7 mouse cellular contexts compared by ENCODE assay signal in the genomic region with DNA sequence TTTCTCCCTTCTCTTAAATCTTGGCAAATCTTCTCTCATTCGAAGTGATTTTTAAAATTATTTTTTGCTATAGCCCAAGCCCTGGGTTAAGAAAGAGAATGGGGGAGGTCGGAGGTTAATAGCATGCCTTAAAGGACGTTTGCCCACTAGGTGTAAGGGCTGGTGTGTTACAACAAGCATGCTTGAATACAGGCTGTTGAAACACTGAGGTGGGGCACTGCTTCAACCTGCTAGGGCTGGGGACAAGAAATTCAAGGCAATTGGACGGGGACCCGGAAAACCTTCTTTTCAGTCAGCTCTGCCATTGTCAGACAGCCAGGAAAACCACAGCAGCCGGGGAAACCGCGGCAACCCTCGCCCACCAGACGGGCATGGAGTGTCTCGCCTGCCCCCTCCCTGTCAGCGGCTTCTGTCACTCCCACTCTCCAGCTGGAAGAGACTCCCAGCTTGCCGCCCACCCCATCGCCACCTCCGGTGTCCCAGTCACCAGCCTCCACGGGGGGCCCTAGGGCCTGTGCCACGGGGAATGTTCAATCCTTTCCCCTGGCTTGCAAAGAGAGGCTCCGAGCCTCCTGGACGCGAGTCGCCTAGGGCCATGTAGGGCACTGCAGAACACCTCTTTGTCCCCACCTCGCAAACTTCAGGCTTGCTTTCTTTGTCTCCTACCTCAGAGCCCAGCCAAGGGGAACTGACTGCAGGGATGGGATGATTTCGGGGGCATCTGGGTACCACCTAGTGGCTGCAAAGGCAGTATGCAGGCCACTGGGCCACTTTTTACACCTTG. TPM values are rescaled to one million over a fixed set of nuclear protein-coding genes. Genes with fewer than 3 reads are reported as not detected.
DNase-seq lines count a peak whose midpoint lies in the region; ATAC-seq and TF ChIP-seq lines count a peak whose summit lies in the region.

No protein-coding gene starts in this region.

- H3K4me2 ChIP-seq in forebrain, embryonic 11.5 days (ENCODE audit: low read depth, low read length, severe bottlenecking), result peak overlapping the region; percentile 65

- CTCF ChIA-PET in Patski (lab: Charles Lee), result interaction anchor here (1.5 kb wide), 1 partner anchor 269 kb away, joined by 4 read pairs; no protein-coding TSS in a partner anchor

- WGBS in forebrain, embryonic 11.5 days, result 9% methylated on average over 23 of the region's 23 CpGs

- TF ChIP-seq POLR2A in brain, embryonic 14.5 days (IDR thresholded peaks at IDR 0.05; ENCODE audit: borderline replicate concordance, extremely low read depth, insufficient read depth, insufficient read length, poor library complexity, severe bottlenecking), result no peak

- POLR2A ChIA-PET in Patski (lab: Charles Lee), result no interaction called here

- no peaks in the 10 kb centered on the region for H3K36me3 ChIP-seq in forebrain, embryonic 11.5 days (ENCODE audit: control insufficient read depth, insufficient read depth, low read length)

- DNase-seq in Patski (ENCODE audit: low read depth, low spot score), result no peak
- peak; percentile 87 for DNase-seq in brain, embryonic 14.5 days (ENCODE audit: low read depth)
- DNase-seq in forebrain, embryonic 11.5 days (ENCODE audit: low spot score), result peak; percentile 78
- DNase-seq in hindlimb bud, embryonic 11.5 days (ENCODE audit: extremely low spot score, low read depth, low spot score), result peak; percentile 10
- peak; percentile 62 for DNase-seq in left cerebral cortex, postnatal 4 days
- DNase-seq in mesoderm, embryonic 11.5 days (ENCODE audit: low read depth, low spot score), result peak; percentile 77
- peak; percentile 54 to 64 for DNase-seq in right cerebral cortex, postnatal 36 days (ENCODE audit: low spot score in 2 of 2)

- no peaks in the 10 kb centered on the region for H3K4me1 ChIP-seq in forebrain, embryonic 11.5 days (replicated peaks; ENCODE audit: control insufficient read depth, insufficient read depth, low read length)

- H3K9me3 ChIP-seq in forebrain, embryonic 11.5 days (ENCODE audit: control insufficient read depth, low read length), result no peaks in the 10 kb centered on the region

- no peak overlapping the region for H3K27ac ChIP-seq in forebrain, embryonic 11.5 days (ENCODE audit: low read depth, low read length)

- in situ Hi-C loops in Patski (cut with MboI; ENCODE audit: low pct_unique_long_range_greater_than_20kb), result no loop called here

- intact Hi-C loops in left cerebral cortex, postnatal 4 days (cut with DNase I), result no loop called here

- H3K4me3 ChIP-seq in forebrain, embryonic 11.5 days (ENCODE audit: low read depth, low read length), result peak overlapping the region; percentile 33

- H3K9ac ChIP-seq in forebrain, embryonic 11.5 days (ENCODE audit: low read length), result peak overlapping the region; percentile 54

- no peak for ATAC-seq in Patski
- peak; percentile 91 for ATAC-seq in forebrain, embryonic 11.5 days (replicated peaks; ENCODE audit: low FRiP score)

- TF ChIP-seq CTCF in Patski (IDR thresholded peaks at IDR 0.05), result peak; percentile 51
- peak; percentile 73 for TF ChIP-seq CTCF in brain, embryonic 14.5 days (IDR thresholded peaks at IDR 0.05; ENCODE audit: borderline replicate concordance, extremely low read depth, insufficient read depth, insufficient read length)

- peaks cover 35% of the 10 kb centered on the region for H3K27me3 ChIP-seq in Patski
- H3K27me3 ChIP-seq in forebrain, embryonic 11.5 days (ENCODE audit: control insufficient read depth, insufficient read depth, low read length), result no peaks in the 10 kb centered on the region

RNA-seq across cellular contexts. Expression of a gene that starts 33.4 kb away (rescaled TPM):
- polyA plus RNA-seq in Patski (2021), result not detected
- polyA plus RNA-seq in brain, embryonic 14.5 days (2012; rRNA removed), result 0.26 and 0.34 TPM in 2 replicates
- polyA plus RNA-seq in forebrain, embryonic 11.5 days (2014; fragmentation: Nextera tagmentation; extraction: Ambion mirVana), result 0.45 and 0.81 TPM in 2 replicates
- 1 to 10 TPM; 4.6 to 7.0 TPM for total RNA-seq in left cerebral cortex, postnatal 4 days (2021)
